Mouse (Mus musculus) heart, postnatal 0 days (tissue): ENCODE measurements around the gene Gnao1.

ENCODE experiments used
- CTCF ChIP-seq: IDR thresholded peaks from 2 replicates; pipeline ENCODE4 v1.5.1; 2016; ENCODE audit warnings: antibody characterized with exemption, control low read depth, low read depth
- EP300 ChIP-seq: IDR thresholded peaks from 2 replicates; pipeline ENCODE4 v1.6.1; 2016; ENCODE audit warnings: antibody characterized with exemption, low read depth

DNA sequence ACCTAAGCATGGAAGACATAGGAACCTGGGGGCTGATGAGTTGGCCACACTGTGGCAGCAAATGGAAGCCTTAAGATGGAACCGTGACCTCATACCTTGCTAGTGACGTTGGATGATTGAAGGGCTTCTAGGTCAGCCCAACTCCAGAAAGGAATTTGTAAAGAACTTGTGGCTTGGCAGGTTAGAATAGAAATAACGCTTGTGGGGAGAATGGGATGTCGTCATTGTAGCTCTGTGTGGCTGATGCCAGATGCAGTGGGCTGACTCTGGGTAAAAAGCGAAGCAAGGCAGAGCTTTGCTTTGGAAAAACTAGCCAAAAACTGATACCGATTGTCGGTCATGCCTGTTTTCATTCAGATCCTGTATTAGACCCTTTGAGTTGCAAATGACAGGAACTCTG is 56.5 kb downstream of the Gnao1 start:
- no peak for TF ChIP-seq CTCF
- TF ChIP-seq EP300, result no peak
